Mouse (Mus musculus) liver, adult (tissue): ENCODE data around the gene Ppm1n.

ENCODE experiments used
- GATA4 ChIP-seq: IDR thresholded peaks from 2 replicates; pipeline ENCODE4 v1.6.1; 2014; ENCODE audit warnings: mild to moderate bottlenecking, low read length; ENCODE audit not compliant: insufficient replicate concordance

Gene Ppm1n

GRCm38 (mm10) chr7:19301461-19302263, 21.8 kb upstream of the Ppm1n start:
- no peak for TF ChIP-seq GATA4

GRCm38 (mm10) chr7:19300501-19301421, 20.9 kb upstream of the Ppm1n start:
- no peak for TF ChIP-seq GATA4

GRCm38 (mm10) chr7:19299194-19299593, 19.3 kb upstream of the Ppm1n start:
- TF ChIP-seq GATA4, result no peak

- no peak for TF ChIP-seq GATA4
Measured at GRCm38 (mm10) chr7:19297794-19298193, 17.9 kb upstream of the Ppm1n start.

GRCm38 (mm10) chr7:19297034-19297433, 17.2 kb upstream of the Ppm1n start:
- TF ChIP-seq GATA4, result no peak

- no peak for TF ChIP-seq GATA4
Measured at GRCm38 (mm10) chr7:19295503-19296185, 15.8 kb upstream of the Ppm1n start.

GRCm38 (mm10) chr7:19290969-19291596, 11.2 kb upstream of the Ppm1n start:
- no peak for TF ChIP-seq GATA4

- TF ChIP-seq GATA4, result no peak
Measured at GRCm38 (mm10) chr7:19284763-19285162, 4.9 kb upstream of the Ppm1n start.

GRCm38 (mm10) chr7:19283406-19283804, 3.5 kb upstream of the Ppm1n start:
- no peak for TF ChIP-seq GATA4

GRCm38 (mm10) chr7:19282791-19283405, 3.0 kb upstream of the Ppm1n start:
- TF ChIP-seq GATA4, result no peak

- no peak for TF ChIP-seq GATA4
Measured at GRCm38 (mm10) chr7:19282385-19282784, 2.5 kb upstream of the Ppm1n start, which contains the start of gene Rtn2. Gene Rtn2 (plus strand): TSS chr7:19282624.

- no peak for TF ChIP-seq GATA4
Measured at GRCm38 (mm10) chr7:19279052-19279451, 812 bp downstream of the Ppm1n start.

- TF ChIP-seq GATA4, result no peak
Measured at GRCm38 (mm10) chr7:19276253-19276652, 3.6 kb downstream of the Ppm1n start.

GRCm38 (mm10) chr7:19272173-19272764, 7.6 kb downstream of the Ppm1n start:
- TF ChIP-seq GATA4, result no peak
